Mouse (Mus musculus): ENCODE data around the gene Lamtor3.
A peak's percentile ranks its signal among the peaks of the same experiment; 100 is the strongest.
"Not testable (repeated sequence)": the region's sequence is repeated elsewhere in the genome, so short reads cannot be mapped to it uniquely, and the experiment has no call there.

Gene Lamtor3

GRCm38 (mm10) chr3:137918172-137918931 lies at the start of gene Lamtor3:
Gene Lamtor3 (plus strand): TSS chr3:137918506.
- peak; percentile 89 for DNase-seq (ENCODE audit: low read depth)

GRCm38 (mm10) chr3:137869395-137869794 lies 48.9 kb upstream of the Lamtor3 start:
- DNase-seq (ENCODE audit: low read depth), result no peak

- peak; percentile 86 for DNase-seq (ENCODE audit: low read depth)
Observed at GRCm38 (mm10) chr3:137879313-137879712, 39.0 kb upstream of the Lamtor3 start.

GRCm38 (mm10) chr3:137880109-137880748 lies 38.1 kb upstream of the Lamtor3 start:
- DNase-seq (ENCODE audit: low read depth), result peak; percentile 64

- no peak for DNase-seq (ENCODE audit: low read depth)
Observed at GRCm38 (mm10) chr3:137881093-137881492, 37.2 kb upstream of the Lamtor3 start.

GRCm38 (mm10) chr3:137887961-137888360 lies 30.3 kb upstream of the Lamtor3 start:
- peak; percentile 37 for DNase-seq (ENCODE audit: low read depth)

- DNase-seq (ENCODE audit: low read depth), result no peak
Observed at GRCm38 (mm10) chr3:137891089-137891488, 27.2 kb upstream of the Lamtor3 start.

- no peak for DNase-seq (ENCODE audit: low read depth)
Observed at GRCm38 (mm10) chr3:137892118-137892517, 26.2 kb upstream of the Lamtor3 start.

- DNase-seq (ENCODE audit: low read depth), result peak; percentile 38
Observed at GRCm38 (mm10) chr3:137893789-137894188, 24.5 kb upstream of the Lamtor3 start.

GRCm38 (mm10) chr3:137895196-137895595 lies 23.1 kb upstream of the Lamtor3 start:
- DNase-seq (ENCODE audit: low read depth), result peak; percentile 49

GRCm38 (mm10) chr3:137896386-137896785 lies 21.9 kb upstream of the Lamtor3 start:
- no peak for DNase-seq (ENCODE audit: low read depth)

- no peak for DNase-seq (ENCODE audit: low read depth)
Observed at GRCm38 (mm10) chr3:137896867-137897266, 21.4 kb upstream of the Lamtor3 start.

GRCm38 (mm10) chr3:137897685-137898084 lies 20.6 kb upstream of the Lamtor3 start:
- DNase-seq (ENCODE audit: low read depth), result no peak

- DNase-seq (ENCODE audit: low read depth), result no peak
Observed at GRCm38 (mm10) chr3:137900149-137900548, 18.2 kb upstream of the Lamtor3 start.

GRCm38 (mm10) chr3:137913093-137913492 lies 5.2 kb upstream of the Lamtor3 start:
- DNase-seq (ENCODE audit: low read depth), result no peak

- DNase-seq (ENCODE audit: low read depth), result not testable (repeated sequence)
Observed at GRCm38 (mm10) chr3:137914567-137914966, 3.7 kb upstream of the Lamtor3 start.

- no peak for DNase-seq (ENCODE audit: low read depth)
Observed at GRCm38 (mm10) chr3:137917694-137918171, 573 bp upstream of the Lamtor3 start.

GRCm38 (mm10) chr3:137918932-137919311 lies 616 bp downstream of the Lamtor3 start:
- DNase-seq (ENCODE audit: low read depth), result peak; percentile 52

- no peak for DNase-seq (ENCODE audit: low read depth)
Observed at GRCm38 (mm10) chr3:137919398-137919797, 1.1 kb downstream of the Lamtor3 start.

- DNase-seq (ENCODE audit: low read depth), result no peak
Observed at GRCm38 (mm10) chr3:137920594-137920993, 2.3 kb downstream of the Lamtor3 start.

- no peak for DNase-seq (ENCODE audit: low read depth)
Observed at GRCm38 (mm10) chr3:137927010-137927409, 8.7 kb downstream of the Lamtor3 start.

GRCm38 (mm10) chr3:137929940-137930339 lies 11.6 kb downstream of the Lamtor3 start:
- peak; percentile 77 for DNase-seq (ENCODE audit: low read depth)

GRCm38 (mm10) chr3:137932748-137933147 lies 14.4 kb downstream of the Lamtor3 start:
- DNase-seq (ENCODE audit: low read depth), result no peak

Measured in 416B (cell line).